Mouse (Mus musculus) hindlimb bud, embryonic 11.5 days (tissue): Measurements from ENCODE around the gene Rpl3l.
"Not testable (repeated sequence)": the region's sequence is repeated elsewhere in the genome, so short reads cannot be mapped to it uniquely, and the experiment has no call there.

Experiments
- DNase-seq: peaks from one replicate; pipeline ENCODE4 v3.0.0-alpha.2; 2012; ENCODE audit warnings: low read depth, low spot score; ENCODE audit errors: extremely low spot score

The Rpl3l gene

DNA sequence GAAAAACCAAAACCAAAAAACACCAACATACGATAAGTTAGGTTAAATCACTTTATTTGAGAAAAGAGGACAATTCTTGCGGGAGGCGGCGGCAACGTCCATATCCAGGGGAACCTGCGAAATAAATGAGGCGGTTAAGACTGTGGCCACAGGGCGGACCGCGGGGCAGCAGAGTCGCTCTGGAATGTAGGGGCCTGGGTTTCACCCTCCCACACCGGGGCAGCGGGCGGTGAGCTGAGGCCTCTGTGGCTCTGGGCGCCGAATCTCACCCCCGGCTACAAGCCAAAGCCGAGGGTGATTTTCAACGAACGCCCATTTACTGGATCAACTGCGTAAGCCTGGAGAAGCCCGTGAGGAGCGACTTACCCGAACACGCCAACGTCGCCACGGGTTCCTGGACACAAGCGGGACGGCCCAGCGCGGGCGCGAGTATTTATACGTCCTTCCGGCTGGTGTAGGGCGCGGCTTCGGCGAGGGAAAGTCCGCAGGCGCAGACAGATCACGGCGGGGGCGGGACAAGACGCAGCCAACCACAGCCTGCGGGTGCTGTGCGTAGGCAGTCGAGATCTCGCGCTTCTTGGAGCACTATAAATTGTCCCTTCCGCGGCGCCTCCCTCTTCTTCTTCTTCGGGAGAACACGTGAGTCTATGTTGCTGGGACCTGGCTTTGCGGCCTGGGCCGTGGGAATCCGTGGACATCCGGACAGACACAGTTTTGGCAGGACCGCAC lies 8.0 kb upstream of the Rpl3l start:
- DNase-seq: peak; percentile 90

DNA sequence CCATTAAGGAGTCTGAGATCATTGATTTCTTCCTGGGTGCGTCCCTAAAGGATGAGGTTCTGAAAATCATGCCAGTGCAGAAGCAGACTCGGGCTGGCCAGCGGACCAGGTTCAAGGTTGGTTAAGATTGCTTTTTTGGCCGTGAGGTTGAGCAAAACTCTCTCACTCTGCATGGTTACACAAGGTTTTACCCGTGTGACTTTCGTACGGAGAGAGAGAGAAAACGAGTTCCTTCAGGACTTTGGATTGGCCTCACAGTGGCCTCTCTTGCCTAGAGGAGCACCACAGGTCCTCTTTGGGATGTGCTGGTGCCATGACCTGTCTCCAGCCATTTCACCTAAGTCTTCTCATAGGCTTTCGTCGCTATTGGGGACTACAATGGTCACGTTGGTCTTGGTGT lies 7.0 kb upstream of the Rpl3l start:
- DNase-seq: not testable (repeated sequence)

DNA sequence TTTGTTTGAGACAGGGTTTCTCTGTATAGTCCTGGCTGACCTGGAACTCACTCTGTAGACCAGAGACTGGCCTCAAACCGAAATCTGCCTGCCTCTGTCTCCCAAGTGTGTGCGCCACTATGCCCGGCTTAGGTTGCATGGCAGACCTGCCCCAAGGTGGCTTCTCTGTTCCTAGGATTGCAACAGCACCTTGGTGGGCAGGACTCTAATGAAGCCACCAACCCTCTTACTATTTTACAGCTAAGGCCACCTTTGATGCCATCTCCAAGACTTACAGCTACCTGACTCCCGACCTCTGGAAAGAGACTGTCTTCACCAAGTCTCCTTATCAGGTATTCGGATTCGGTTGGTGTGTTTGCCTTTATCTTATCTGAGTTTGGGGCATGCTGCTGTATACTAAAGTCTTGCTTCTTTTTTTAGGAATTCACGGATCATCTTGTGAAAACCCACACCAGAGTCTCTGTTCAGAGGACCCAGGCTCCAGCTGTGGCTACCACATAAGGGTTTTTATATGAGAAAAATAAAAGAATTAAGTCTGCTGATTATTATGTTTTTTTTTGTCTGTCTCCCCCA lies 6.2 kb upstream of the Rpl3l start:
- not testable (repeated sequence) for DNase-seq

DNA sequence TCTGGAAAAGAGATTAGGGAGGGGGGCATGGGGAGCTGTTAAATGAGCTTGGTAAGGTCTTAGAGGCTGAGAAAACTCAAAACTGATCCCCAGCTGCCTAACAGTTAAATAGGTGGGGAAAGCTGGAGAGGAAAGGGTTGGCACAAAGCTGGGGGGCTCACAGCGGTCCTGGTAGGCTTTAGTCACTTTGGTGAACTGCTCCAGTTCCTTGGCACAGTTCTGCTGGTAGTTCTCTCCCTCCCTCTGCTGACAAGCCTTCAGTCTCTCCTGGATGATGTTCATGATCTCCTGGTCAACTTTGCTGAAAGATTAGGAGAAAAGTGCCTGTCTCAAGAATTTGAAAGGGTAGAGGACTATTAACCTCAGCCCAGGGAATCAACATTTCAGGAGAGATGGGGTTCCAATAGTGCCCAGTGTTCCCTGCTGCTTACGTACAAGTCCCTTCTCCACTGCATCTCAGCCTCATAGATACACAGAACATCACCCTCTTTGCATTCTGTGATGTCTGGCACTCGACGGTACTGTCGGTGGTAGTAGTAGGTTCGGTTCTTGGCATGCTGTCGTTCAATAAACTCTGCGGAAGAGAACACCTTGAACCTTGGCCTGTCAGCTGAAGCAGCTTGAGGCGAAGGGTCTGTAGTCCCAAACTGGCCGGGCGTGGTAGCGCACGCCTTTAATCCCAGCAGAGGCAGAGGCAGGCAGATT lies 5.2 kb upstream of the Rpl3l start:
- DNase-seq: no peak

DNA sequence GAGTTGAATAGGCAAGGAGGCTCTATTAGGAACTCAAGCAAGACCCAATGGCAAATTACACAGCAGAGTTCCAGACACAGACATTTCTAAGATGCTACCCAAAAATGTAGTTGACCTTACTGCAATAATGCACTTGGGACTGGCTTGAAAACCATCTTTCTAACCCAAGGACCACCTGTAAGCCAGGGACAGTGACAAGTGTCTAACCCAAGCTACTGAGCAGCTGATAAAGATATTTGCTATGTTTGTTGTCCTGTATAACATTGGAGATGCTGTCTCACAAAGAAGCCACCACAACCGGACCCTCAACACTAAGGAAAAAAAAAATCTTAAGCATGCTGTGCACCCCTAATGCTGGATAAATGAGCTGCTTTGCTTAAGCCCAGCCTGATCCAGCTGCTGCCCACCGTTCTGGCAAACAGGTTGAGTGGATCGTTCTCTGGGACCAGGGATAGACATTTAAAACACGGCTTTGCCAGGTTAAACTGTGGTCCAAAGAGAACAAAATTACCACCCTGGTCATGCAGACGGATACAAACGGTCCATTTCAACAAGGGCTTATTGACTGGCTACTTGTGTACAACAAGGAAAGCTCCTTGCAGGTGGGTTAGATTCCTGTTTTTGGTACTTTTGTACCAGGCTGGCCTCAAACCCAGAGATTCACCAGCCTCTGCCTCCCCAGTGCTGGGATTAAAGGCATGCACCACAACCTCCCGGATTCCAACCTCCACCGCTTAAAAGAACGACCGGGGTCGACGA lies 4.3 kb upstream of the Rpl3l start:
- DNase-seq: no peak

DNA sequence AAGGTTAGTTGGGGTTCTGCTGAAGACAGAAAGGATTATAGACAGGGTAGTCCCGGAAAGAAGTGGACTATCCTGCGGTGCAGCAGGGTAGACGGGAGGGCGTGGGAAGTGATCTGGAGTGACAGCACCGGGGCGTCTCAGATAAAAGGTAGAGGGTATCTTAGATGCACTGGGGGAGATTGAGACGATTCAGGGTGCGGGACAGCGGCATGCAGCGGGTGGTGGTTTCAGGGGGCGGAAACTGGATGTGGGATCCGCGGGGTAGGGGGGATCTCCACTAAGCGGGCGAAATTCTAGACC lies 3.8 kb upstream of the Rpl3l start:
- DNase-seq: no peak

DNA sequence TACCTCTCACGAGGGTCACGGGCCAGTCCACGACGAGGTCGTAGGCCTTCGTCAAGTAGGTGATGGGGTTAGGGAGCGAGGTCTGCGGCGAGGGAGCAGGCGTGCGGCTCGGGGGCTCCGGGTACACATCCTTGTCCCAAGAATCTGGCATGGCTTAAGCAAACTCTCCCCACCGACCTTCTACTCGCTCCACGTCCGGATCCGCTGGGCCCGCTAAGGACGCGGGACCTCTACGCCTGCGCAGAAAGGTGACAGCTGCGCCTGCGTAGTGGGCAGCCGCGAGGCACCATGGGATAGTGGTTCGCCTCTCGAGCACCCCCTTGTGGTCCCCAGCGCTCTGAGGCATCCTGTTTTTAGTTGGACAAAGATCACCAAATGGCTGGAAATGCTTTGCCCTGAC lies 3.4 kb upstream of the Rpl3l start, which contains the start of gene Ndufb10:
Gene Ndufb10, minus strand, starts transcription at position 295 of the 400 bp plus-strand sequence.
- peak; percentile 90 for DNase-seq

DNA sequence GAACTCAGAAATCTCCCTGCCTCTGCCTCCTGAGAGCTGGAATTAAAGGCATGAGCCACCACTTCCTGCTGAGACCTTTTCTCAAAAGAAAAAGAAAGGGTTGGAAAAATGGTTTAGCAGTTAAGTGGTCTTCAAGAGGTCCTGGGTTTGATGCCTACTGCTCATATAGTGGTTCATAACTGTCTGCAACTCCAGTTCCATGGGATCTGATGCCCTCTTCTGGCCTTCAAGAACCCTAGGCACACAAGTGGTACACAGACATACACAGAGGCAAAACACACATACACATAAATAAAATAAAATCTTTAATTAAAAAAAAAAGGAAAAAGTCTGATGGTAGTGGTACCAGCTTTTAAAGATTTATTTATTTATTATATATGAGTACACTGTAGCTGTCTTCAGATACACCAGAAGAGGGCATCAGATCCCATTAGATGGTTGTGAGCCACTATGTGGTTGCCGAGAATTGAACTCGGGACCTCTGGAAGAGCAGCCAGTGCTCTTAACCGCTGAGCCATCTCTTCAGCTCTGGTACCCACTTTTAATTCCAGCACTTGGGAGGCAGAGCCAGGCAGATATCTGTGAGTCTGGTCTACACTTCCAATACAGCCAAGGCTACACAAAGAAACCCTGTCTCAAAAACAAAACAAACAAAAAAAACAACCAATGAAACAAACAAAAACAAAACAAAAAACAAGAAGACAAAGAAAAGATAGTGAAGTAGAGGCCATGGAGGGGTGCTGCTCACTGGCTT lies 1.8 kb upstream of the Rpl3l start:
- no peak for DNase-seq

DNA sequence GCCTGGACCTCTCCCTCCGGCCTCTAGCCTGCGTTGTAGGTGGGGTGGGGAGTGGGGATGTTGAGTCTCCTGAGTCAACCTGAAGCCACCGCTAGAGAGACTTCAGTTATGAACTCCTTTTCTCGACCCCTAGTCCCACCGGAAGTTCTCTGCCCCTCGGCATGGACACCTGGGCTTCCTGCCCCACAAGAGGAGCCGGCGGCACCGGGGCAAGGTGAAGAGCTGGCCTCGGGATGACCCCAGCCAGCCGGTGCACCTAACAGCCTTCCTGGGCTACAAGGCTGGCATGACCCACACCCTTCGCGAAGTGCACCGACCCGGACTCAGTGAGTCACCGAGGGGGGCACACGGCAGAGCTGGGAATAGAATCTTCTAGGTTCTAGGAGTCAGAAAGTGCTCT lies 564 bp downstream of the Rpl3l start:
- DNase-seq: no peak

DNA sequence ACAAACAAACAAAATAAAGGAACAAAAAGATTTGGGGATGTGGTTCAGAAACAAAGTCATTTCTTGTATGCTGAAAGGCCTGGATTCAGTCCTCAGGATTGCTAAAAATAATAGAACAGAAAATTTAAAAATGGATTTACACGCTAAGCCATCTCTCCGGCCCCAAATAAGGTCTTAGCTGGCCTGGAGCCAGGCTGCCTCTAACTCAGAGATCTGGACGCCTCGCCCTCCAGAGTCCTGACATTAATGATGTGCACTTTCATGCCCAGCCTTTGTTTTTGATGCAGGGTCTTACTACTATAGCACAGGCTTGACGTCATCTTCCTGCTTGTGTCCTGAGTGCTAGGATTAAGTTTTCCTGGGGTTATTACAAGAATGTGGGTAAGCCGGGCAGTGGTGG lies 1.4 kb downstream of the Rpl3l start:
- DNase-seq: no peak

DNA sequence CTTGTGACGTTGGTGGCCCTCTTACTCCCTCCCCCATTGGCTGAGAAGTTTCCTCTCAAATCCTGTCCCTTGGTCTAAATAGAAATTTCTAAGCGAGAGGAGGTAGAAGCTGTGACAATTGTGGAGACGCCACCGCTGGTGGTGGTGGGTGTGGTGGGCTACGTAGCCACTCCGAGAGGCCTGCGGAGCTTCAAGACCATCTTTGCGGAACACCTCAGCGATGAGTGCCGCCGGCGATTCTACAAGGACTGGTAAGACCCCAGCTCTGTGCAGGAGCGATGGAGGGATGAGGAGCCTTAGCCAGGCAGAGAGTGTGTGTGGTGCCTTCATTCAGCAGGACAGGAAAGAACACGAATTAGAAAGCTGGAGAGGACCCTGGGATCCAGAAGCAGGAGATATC lies 3.2 kb downstream of the Rpl3l start:
- no peak for DNase-seq

DNA sequence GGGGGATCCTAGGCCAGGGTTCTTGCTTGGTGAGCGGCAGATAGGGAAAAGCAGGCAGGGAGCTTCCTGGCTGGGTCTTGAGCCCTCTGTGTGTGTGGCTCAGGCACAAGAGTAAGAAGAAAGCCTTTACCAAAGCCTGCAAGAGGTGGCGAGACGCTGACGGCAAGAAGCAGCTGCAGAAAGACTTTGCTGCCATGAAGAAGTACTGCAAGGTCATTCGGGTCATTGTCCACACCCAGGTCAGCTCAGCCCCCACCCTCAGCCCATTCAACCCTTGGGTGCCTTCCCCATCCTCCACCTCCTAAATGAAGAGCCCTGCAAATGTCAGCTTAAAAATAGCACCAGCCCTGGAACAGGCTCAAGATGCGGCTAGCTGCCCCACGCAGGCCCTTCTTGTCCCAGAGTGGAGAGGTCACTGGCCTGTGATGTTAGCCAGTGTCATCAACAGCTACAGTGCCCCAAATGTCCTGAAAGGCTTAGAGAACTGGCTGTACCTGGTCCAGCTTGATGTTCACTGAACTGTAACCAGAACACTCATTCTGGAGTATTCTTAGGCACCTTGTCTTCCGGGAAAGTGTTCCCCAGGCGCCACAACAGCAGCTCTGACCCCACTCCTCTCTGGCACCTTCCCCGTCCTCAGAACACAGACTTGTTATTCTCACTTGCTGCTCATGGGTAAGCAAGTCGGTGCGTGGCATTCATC lies 4.8 kb downstream of the Rpl3l start:
- DNase-seq: no peak

DNA sequence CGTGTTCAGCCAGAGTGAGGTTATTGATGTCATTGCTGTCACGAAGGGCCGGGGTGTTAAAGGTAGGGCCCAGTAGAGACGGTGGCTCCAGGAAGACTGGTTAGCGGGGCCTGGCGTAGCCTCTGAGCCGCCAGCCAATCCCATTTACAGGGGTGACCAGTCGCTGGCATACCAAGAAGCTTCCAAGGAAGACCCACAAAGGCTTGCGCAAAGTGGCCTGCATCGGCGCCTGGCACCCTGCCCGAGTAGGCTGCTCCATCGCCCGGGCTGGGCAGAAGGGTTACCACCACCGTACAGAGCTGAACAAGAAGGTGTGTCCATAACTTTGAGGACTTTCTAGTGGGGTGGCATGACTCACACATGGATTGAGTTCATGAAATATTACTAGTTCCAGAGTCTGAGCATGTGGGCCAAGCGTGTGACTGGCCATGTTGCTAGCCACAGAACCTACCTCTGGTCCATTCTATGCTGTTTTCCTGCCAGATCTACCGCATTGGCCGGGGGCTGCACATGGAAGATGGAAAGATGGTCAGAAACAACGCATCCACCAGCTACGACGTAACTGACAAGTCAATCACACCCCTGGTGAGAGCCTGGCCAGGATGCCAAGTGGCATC lies 5.9 kb downstream of the Rpl3l start:
- no peak for DNase-seq

DNA sequence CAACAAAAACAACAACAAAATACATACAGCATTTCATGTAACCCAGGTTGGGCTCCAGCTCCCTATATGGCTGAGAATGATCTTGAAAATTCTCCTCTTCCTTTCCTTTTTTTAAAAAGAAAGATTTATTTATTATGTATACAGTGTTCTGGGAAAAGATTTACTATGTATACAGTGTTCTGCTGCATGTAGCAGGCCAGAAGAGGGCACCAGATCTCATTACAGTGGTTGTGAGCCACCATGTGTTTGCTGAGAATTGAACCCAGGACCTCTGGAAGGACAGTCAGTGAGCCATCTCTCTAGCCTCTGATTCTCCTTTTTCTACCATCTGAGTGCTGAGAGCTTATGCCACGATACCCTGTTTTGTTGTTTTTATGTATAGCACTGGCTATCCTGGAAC lies 6.9 kb downstream of the Rpl3l start:
- DNase-seq: no peak

DNA sequence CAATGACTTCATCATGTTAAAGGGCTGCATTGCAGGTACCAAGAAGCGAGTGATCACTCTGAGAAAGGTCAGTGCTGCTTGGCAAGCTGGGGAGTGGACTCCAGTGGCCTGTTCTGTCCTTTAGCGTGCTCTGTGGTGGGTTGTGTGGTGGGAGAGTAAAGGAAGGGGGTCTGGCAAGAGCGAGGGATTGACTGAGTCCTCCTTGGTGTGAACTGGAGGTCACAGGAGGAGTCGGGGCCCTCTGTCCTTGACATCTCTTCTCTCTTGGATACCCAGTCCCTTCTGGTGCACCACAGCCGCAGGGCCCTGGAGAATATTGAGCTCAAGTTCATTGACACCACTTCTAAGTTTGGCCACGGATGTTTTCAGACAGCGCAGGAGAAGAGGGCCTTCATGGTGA lies 7.8 kb downstream of the Rpl3l start:
- no peak for DNase-seq

DNA sequence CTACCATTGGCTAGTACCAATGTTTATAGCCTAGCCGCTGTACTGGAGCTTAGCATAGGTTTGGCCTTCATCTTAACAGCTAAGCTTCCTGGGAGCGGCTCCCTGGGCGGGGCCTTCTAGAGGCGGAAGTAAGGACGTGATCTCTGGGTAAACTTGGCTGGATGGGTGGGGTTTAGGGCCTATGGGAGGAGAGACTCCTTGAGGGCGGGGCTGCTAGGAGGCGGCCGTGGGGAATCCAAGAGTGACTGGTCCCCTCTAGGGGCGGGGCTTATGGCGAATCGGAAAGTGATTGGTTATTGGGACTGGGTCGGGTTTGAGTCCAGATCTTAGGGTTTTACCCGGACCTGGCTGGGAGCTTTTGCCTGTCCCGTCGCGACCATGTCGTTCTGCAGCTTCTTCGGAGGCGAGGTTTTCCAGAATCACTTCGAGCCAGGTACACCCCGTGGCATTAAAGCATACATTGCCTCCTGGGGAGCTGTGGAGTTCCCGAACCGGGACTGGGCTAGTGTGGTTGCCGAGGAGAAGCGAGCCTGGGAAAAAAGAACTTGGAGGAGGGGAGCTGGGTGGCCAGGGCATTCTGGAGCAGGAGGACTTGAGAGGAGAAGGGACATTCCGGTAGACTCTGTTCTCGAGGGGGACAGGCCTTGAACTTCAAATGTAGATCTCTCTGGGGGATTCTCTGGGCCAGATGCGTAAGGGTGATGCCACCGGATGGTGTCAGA lies 8.9 kb downstream of the Rpl3l start, which contains the start of gene Msrb1:
Gene Msrb1, plus strand, starts transcription at position 313 of the 722 bp plus-strand sequence.
- peak; percentile 74 for DNase-seq

DNA sequence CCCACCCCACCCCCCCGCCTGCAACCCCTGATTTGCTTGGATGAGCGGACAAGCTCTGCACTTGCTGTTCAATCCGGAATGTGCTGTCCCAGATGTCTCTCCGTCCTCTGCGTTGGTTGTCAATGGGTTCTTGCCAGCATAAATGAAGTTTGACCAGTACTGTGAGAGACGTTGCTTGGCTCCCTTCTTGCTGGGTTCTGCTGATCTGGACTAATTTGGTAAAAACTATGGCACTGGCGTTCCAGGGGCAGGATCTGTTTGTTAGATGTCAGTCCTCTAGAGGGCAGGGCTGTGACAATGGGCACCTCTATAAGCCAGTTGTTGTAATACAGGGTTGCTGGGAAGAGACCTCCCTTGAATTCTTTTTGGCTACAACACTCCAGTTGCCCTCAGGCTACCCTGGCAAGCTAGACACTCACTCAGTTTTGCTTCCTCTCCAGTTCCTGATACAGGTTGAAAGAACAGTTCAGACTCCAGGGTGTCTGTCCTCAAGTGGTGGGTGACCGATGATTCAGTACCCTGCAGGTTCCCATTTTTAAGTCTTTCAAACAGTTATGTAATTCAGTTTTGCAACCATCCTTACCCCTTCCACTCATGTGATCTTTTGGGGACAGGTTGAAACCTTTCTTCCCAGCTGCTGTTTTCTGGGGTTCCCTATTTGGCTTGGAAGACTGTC lies 9.7 kb downstream of the Rpl3l start:
- DNase-seq: no peak

DNA sequence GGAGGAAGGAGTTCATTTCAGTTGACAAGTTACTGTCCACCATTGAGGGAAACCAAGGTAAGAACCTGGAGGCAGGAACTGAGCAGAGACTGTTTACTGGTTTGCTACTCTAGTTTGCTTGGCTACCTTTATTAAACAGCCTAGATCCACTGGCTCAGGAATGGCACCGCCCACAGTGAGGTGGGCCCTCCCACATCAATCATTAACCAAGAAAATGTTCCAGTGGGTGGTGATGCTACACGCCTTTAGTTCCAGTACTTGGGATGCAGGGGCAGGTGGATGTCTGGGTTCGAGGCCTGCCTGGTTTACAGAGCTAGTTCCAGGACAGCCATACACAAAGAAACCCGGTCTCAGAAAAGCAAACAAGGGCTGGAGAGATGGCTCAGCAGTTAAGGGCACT lies 10.6 kb downstream of the Rpl3l start:
- no peak for DNase-seq

DNA sequence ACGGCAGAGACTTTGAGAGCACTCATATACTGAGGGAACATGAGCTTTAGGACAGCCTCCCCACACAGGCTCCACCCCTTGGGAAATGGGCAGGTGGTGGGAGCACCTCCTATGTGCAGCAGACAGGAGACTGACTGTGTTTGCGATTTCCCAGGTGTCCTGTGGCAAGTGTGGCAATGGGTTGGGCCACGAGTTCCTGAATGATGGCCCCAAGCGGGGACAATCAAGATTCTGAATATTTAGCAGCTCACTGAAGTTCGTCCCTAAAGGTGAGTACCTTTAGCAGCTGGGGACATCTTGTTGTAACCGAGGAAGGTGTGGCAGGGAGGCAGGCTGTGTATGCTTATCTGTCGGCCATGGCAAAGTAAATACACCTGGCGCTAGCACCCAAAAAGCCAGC lies 12.3 kb downstream of the Rpl3l start:
- DNase-seq: no peak
